Mouse (Mus musculus): ENCODE data around the gene Klb.
"Not testable (repeated sequence)": the region's sequence is repeated elsewhere in the genome, so short reads cannot be mapped to it uniquely, and the experiment has no call there.

Klb gene

GRCm38 (mm10) chr5:65348168-65348567 lies at the start of gene Klb:
Gene Klb (plus strand): TSS chr5:65348314.
- no peak for DNase-seq

DNA sequence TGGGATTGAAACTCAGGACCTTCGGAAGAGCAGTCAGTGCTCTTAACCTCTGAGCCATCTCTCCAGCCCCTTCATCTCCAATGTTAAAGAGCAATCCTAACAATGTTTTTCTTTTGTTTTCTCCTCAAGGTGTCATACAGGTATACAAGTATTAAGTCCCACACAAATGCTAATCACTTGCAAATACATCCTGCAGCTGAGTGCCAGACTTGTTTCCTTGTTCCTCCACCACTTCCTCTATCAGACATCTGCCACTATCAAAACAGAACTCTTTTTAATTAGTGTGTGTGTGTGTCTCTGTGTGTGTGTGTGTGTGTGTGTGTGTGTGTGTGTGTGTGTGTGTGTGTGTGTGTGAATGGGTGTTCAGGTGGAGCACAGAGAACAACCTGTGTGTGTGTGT lies 48.5 kb upstream of the Klb start:
- not testable (repeated sequence) for DNase-seq

- DNase-seq, result no peak
Observed at GRCm38 (mm10) chr5:65300121-65300520, 48.0 kb upstream of the Klb start.

- DNase-seq, result no peak
Observed at GRCm38 (mm10) chr5:65305516-65305915, 42.6 kb upstream of the Klb start.

DNA sequence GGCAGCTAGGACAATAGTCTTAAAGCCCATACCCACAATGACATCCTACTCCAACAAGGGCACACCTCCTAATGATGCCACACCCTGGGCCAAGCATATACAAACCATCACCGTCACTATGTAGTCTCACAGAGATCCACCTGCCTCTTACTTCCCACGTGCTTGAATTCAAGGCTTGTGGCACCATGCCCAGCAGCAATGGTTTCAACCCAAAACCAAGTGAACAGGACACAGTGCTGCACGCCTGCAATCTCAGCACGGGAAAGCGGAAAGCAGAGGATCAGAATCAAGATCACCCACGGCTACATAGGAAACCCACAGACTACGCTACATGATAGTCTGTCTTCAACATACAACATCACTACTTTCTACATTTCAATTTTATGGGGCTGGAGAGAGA lies 39.9 kb upstream of the Klb start:
- no peak for DNase-seq

GRCm38 (mm10) chr5:65308866-65309265 lies 39.2 kb upstream of the Klb start:
- DNase-seq, result no peak

- no peak for DNase-seq
Observed at GRCm38 (mm10) chr5:65319176-65319575, 28.9 kb upstream of the Klb start.

- DNase-seq, result peak in 1 of 2 experiments; percentile 23
Observed at GRCm38 (mm10) chr5:65322165-65322564, 25.9 kb upstream of the Klb start.

DNA sequence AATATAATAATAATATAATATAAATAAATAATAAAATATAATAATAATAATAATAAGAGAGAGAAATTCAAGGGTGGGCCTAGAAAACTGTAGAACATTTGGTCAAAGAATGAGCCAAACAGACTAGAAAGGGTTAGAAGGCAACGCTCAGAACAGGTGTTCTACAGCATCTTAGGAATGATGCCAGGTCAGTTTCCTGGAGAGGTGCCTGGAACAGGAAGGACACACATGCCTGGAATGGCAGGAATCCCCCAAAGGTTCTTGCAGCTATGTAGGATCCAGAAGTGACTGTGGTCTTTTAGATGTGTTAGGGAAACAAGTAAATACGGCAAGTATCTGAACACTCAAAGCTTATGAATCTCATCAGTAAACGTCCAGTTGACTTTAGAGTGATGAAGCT lies 23.8 kb upstream of the Klb start:
- DNase-seq, result no peak

DNA sequence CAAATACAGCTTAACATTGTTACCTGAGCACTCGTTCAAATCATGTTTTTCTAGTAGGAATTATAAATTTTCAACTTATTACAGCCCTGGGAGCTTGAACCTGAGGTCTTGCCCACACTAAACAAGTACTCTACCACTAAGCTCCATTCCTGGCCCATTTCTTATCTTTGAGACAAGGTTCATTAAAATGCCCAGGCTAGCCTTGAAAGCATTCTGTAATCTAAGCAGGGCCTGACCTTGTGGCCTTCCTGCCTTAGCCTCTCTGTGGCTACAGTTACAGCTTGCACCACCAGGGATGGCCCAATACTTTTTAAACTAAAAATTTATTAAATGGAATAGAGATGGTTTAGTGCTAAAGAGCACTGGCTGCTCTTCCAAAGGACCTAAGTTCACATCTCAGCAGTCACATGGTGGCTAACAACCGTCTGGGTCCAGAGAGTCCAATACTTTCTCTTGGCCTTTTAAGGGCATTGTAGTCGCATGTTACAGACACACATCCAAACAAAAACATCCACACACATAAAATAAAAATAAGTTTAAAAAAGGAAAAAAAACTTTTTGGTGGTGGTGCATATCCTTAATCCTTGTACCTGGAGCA lies 23.3 kb upstream of the Klb start:
- no peak for DNase-seq

GRCm38 (mm10) chr5:65326212-65326611 lies 21.9 kb upstream of the Klb start:
- DNase-seq, result no peak

DNA sequence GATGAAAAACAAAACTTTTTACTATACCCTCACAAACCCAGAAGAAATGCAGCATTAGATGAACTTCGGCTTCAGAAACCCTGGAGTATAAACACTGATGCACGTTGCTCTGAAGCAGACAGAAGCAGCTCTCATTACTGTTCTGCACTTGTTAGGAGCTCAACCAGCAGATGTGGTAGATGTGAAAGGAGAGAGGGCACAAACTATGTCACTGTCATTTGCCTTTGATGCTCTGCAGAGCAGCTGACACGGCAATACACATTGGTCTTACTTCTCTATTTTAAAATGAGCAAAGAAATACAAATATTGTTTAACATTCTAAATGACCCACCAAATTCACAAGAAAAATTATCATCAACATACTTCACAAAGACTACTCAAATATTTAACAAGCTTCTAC lies 18.1 kb upstream of the Klb start:
- no peak for DNase-seq

GRCm38 (mm10) chr5:65334788-65335187 lies 13.3 kb upstream of the Klb start:
- DNase-seq, result no peak

DNA sequence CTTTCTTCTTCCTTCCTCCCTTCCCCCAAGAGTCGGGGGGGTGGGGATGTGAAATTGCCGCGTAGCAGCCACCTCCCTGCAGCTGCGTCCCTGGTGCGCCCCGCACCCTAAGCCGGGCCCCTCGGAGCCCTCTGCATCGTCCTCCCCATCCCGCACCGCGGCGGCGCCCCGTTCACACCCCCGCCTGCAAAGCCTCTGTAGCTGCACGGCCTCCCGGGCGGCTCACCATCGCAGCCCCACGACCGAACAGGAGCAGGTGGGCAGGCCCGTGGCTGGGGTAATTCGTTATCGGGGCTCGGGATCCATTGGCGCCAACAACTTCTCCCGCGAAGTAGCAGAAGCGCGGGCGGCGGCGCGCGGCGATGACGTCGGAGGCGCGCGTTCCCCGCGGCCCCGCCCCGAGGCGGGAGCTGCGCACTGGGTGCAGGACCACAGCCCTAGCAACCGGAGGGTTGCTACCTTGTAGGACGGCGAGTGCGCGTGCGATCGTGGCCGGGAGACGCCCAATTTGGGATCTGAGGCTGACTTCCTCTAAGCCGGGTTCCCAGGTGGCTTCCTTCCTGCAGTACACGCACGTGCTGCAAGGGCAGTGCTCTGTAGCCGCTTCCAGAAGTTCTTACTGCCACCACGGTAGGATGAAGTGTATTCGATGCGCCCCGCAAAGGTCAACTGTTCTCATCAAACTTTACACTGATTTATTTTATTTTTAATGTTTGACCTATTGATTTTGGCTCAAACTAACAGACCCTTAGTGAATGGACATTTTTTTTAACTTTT lies 12.6 kb upstream of the Klb start, which contains the start of gene Rfc1:
Gene Rfc1 (minus strand): TSS at position 373 of the 777 bp plus-strand sequence.
- DNase-seq, result peak; percentile 89 to 93

DNA sequence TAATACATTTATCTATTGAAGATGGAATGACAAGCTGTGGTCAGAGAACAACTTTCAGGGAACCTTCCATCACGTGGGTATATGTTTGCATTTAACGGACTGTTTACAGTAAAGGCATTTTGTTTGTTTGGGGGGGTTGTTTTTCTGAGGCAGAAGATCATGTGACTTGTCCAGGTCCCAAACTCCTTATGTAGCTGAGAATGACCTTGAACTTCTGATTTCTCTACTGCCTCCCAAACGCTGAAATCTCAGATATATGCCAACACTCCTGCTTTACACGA lies 12.1 kb upstream of the Klb start:
- no peak for DNase-seq

- DNase-seq, result no peak
Observed at GRCm38 (mm10) chr5:65338394-65338793, 9.7 kb upstream of the Klb start.

GRCm38 (mm10) chr5:65340167-65340566 lies 7.9 kb upstream of the Klb start:
- DNase-seq, result no peak

- DNase-seq, result no peak
Observed at GRCm38 (mm10) chr5:65350508-65350907, 2.4 kb downstream of the Klb start.

DNA sequence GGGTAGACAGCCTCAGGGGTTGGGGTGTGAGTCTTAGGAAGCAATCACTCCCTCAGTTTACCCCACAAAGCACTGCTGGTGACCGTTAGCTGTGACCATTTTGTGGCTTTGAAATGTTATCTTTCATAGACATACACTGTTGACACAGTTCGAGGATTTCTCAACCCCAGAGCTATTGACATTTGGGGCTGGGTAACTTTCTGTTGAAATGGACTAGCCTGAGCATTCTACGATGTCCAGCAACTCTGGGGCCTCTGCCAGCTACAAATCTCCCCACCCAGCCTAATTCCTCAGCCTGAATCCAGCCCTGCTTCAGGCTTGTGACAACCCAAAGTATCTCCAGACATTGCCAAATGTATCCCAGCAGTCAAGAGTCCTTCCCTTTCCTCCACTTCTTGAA lies 6.0 kb downstream of the Klb start:
- peak; percentile 15 to 30 for DNase-seq

- DNase-seq, result no peak
Observed at GRCm38 (mm10) chr5:65354985-65355384, 6.9 kb downstream of the Klb start.

DNA sequence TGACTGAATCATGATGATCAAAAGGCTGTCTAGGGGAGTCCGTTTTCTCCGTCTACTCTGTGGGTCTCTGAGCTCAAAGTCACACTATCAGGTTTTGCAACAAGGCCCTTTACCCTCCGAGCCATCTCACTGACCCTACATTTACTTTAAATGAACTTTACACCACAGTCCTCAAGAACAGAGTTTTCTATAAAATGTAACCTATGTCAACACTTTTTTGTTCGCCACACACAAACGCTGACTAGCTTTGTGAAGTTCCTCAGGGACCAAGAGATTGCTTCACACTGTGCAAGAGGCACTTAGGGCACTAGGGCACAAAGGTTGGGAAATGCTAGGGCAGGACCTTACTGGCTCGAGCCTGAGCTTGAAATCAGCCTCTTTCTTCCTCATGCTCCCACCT lies 8.7 kb downstream of the Klb start:
- DNase-seq, result peak; percentile 62 to 67

- no peak for DNase-seq
Observed at GRCm38 (mm10) chr5:65357771-65358170, 9.7 kb downstream of the Klb start.

DNA sequence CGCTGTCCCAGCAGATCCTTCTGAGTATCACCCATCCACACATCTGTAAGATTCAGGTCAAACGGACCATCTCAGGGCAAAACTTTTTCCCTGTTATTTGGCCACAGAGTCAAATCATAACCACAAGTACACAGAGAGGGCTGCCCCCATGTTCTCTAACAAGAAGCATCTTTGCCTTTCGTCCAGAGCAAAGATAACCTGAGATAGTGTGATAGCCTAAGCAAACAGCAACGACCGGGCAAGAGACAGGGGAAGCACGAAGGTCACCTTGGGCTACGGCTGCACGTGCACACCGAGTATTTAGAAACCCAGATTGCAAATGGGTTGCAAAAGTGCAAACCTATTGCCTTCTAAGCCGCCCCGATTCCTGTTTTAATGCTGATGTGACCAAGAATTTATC lies 19.7 kb downstream of the Klb start:
- no peak for DNase-seq

DNA sequence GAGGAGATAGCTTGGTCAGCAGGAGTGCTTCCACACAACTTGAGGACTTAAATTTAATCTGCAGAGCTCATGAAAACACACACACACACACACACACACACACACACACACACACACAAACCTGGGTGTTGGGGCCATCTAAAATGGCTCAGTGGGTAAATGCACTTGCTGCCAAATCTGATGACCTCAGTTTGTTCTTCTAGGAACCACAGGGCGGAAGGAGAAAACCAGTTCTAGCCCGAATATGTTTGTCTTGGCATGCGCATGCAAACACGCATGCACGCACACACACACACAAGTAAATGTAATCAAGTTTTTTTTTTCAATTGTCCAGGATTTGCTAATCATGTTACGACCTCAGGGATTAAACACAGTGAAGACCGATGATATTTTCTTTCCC lies 23.4 kb downstream of the Klb start:
- DNase-seq, result no peak

DNA sequence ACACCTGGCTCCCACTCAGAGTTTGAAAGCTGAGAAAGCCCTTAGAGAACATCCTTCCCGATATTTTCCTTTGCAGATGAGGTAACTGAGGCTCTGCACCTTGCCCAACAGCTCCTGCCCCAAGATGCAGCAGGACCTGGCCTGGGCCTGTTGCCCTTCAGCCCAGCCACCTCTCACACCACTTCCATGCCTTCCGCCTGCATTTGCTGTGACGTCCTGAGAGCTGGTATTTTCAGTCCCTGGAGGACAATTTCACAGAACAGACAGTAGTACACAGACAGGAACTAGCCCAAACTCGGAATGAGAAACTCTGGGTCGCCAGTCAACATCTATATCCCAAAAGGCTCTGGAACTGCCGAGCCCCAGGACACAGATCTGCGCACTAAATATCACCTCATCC lies 26.6 kb downstream of the Klb start:
- DNase-seq, result no peak
